Mouse (Mus musculus) MEL (cell line): Measurements from ENCODE around the gene Msmp. TPM values are rescaled to one million over a fixed set of nuclear protein-coding genes. Genes with fewer than 3 reads are reported as not detected.
A peak's percentile ranks its signal among the peaks of the same experiment; 100 is the strongest.
"Not testable (repeated sequence)": the region's sequence is repeated elsewhere in the genome, so short reads cannot be mapped to it uniquely, and the experiment has no call there.

Source experiments
- DNase-seq: peaks from one replicate; pipeline ENCODE4 v3.0.0; 2011; ENCODE audit warnings: low read depth, low spot score
- H3K27ac ChIP-seq: 2 replicates; pipeline ENCODE4 v1.5.1; 2012; ENCODE audit warnings: low read depth, mild to moderate bottlenecking, control low read depth, low read length, moderate library complexity; ENCODE audit not compliant: control insufficient read depth
- H3K27me3 ChIP-seq, 2 experiments: fragments of 150-350 bp in 1 of 2; sonication (generic) in 1 of 2; 2 replicates each; pipeline ENCODE4 v1.6.1; 2012; ENCODE audit warnings: low read length in 2 of 2, mild to moderate bottlenecking in 2 of 2, improper control_type of control experiment in 1 of 2, moderate library complexity in 1 of 2; ENCODE audit not compliant: insufficient read depth in 2 of 2, control insufficient read depth in 1 of 2
- H3K36me3 ChIP-seq, 2 experiments: 2 replicates each; pipeline ENCODE4 v1.6.1; 2012 to 2014; ENCODE audit warnings: low read length in 2 of 2, improper control_type of control experiment in 1 of 2, inconsistent platforms in 1 of 2, mild to moderate bottlenecking in 1 of 2; ENCODE audit not compliant: insufficient read depth in 2 of 2, control insufficient read depth in 1 of 2
- H3K4me1 ChIP-seq, 2 experiments: fragments of 150-350 bp in 1 of 2; sonication (generic) in 1 of 2; 2 replicates each; pipeline ENCODE4 v1.6.1; 2012; ENCODE audit warnings: low read length in 2 of 2, improper control_type of control experiment in 1 of 2, mild to moderate bottlenecking in 1 of 2; ENCODE audit not compliant: insufficient read depth in 2 of 2, control insufficient read depth in 1 of 2
- H3K4me3 ChIP-seq, 2 experiments: fragments of 150-350 bp in 1 of 2; sonication (generic) in 1 of 2; 2 replicates each; pipeline ENCODE4 v1.5.1; 2012; ENCODE audit warnings: low read depth in 2 of 2, low read length in 2 of 2, mild to moderate bottlenecking in 2 of 2, moderate library complexity in 2 of 2, control low read depth in 1 of 2, improper control_type of control experiment in 1 of 2; ENCODE audit not compliant: control insufficient read depth in 1 of 2, insufficient read depth in 1 of 2
- H3K79me2 ChIP-seq: 2 replicates; pipeline ENCODE4 v1.6.1; 2012; ENCODE audit warnings: mild to moderate bottlenecking, low read length, moderate library complexity; ENCODE audit not compliant: control insufficient read depth, poor library complexity, insufficient read depth
- H3K9ac ChIP-seq: 2 replicates; pipeline ENCODE4 v1.6.1; 2012; ENCODE audit warnings: low read depth, mild to moderate bottlenecking, control low read depth, low read length, moderate library complexity; ENCODE audit not compliant: control insufficient read depth, poor library complexity, severe bottlenecking
- H3K9me3 ChIP-seq: fragments of 150-350 bp; sonication (generic); replicated peaks from 2 replicates; pipeline ENCODE4 v1.6.1; 2012; ENCODE audit warnings: mild to moderate bottlenecking, low read length, improper control_type of control experiment, moderate library complexity; ENCODE audit not compliant: insufficient read depth
- CHD2 ChIP-seq: IDR thresholded peaks from 2 replicates; pipeline ENCODE4 v1.6.1; 2011; ENCODE audit warnings: low read length, improper control_type of control experiment
- CTCF ChIP-seq, 3 experiments: IDR thresholded peaks in 2 of 3; conservative IDR thresholded peaks in 1 of 3; 2 replicates each; pipeline ENCODE4 v1.5.1; 2011 to 2012; ENCODE audit warnings: low read length in 3 of 3, low read depth in 2 of 3, mild to moderate bottlenecking in 2 of 3, improper control_type of control experiment in 1 of 3, inconsistent platforms in 1 of 3, mixed read lengths in 1 of 3, moderate library complexity in 1 of 3; ENCODE audit not compliant: control insufficient read depth in 1 of 3, insufficient read depth in 1 of 3, poor library complexity in 1 of 3, severe bottlenecking in 1 of 3
- ELF1 ChIP-seq: IDR thresholded peaks from 2 replicates; pipeline ENCODE4 v1.6.1; 2014; ENCODE audit warnings: low read depth, mild to moderate bottlenecking, inconsistent platforms, low read length, improper control_type of control experiment, moderate library complexity
- HCFC1 ChIP-seq: IDR thresholded peaks from 2 replicates; pipeline ENCODE4 v1.6.1; 2012; ENCODE audit warnings: low read depth, mild to moderate bottlenecking, inconsistent platforms, low read length, improper control_type of control experiment, moderate library complexity
- JUND ChIP-seq: IDR thresholded peaks from 2 replicates; pipeline ENCODE4 v1.6.1; 2011; ENCODE audit warnings: low read depth, mild to moderate bottlenecking, improper control_type of control experiment, low read length
- MAFK ChIP-seq: IDR thresholded peaks from 2 replicates; pipeline ENCODE4 v1.6.1; 2011; ENCODE audit warnings: low read depth, mild to moderate bottlenecking, low read length, improper control_type of control experiment, borderline replicate concordance
- MAX ChIP-seq: IDR thresholded peaks from 2 replicates; pipeline ENCODE4 v1.6.1; 2011; ENCODE audit warnings: low read length, improper control_type of control experiment
- MEF2A ChIP-seq: IDR thresholded peaks from 2 replicates; pipeline ENCODE4 v1.6.1; 2014; ENCODE audit warnings: low read depth, mild to moderate bottlenecking, inconsistent platforms, low read length, improper control_type of control experiment; ENCODE audit not compliant: poor library complexity, insufficient replicate concordance, severe bottlenecking; ENCODE audit errors: extremely low read depth
- MYB ChIP-seq: IDR thresholded peaks from 2 replicates; pipeline ENCODE4 v1.6.1; 2011; ENCODE audit warnings: mild to moderate bottlenecking, low read depth, low read length, improper control_type of control experiment
- MYC ChIP-seq: IDR thresholded peaks from 2 replicates; pipeline ENCODE4 v1.6.1; 2011; ENCODE audit warnings: low read depth, mild to moderate bottlenecking, low read length, improper control_type of control experiment, moderate library complexity
- NELFE ChIP-seq: IDR thresholded peaks from 2 replicates; pipeline ENCODE4 v1.6.1; 2011; ENCODE audit warnings: low read depth, low read length, improper control_type of control experiment
- POLR2AphosphoS5 ChIP-seq: IDR thresholded peaks from 2 replicates; pipeline ENCODE4 v1.6.1; 2012; ENCODE audit warnings: low read depth, borderline replicate concordance, mild to moderate bottlenecking, inconsistent platforms, low read length, moderate library complexity, mixed read lengths
- SIN3A ChIP-seq: IDR thresholded peaks from 2 replicates; pipeline ENCODE4 v1.6.1; 2012; ENCODE audit warnings: low read length, improper control_type of control experiment, inconsistent platforms
- TAL1 ChIP-seq: IDR thresholded peaks from 2 replicates; pipeline ENCODE4 v1.6.1; 2012; ENCODE audit warnings: mild to moderate bottlenecking, inconsistent platforms, low read length, moderate library complexity, mixed read lengths
- USF1 ChIP-seq: IDR thresholded peaks from 2 replicates; pipeline ENCODE4 v1.6.1; 2014; ENCODE audit warnings: low read depth, mild to moderate bottlenecking, inconsistent platforms, low read length, improper control_type of control experiment, moderate library complexity
- ZC3H11A ChIP-seq: IDR thresholded peaks from 2 replicates; pipeline ENCODE4 v1.6.1; 2012; ENCODE audit warnings: low read depth, mild to moderate bottlenecking, inconsistent platforms, low read length, improper control_type of control experiment
- ZKSCAN1 ChIP-seq: IDR thresholded peaks from 2 replicates; pipeline ENCODE4 v1.6.1; 2012; ENCODE audit warnings: low read depth, mild to moderate bottlenecking, inconsistent platforms, low read length, improper control_type of control experiment, moderate library complexity
- ZMIZ1 ChIP-seq: IDR thresholded peaks from 2 replicates; pipeline ENCODE4 v1.6.1; 2012; ENCODE audit warnings: low read depth, mild to moderate bottlenecking, inconsistent platforms, low read length, improper control_type of control experiment, moderate library complexity
- ZNF384 ChIP-seq: IDR thresholded peaks from 2 replicates; pipeline ENCODE4 v1.6.1; 2012; ENCODE audit warnings: low read depth, mild to moderate bottlenecking, inconsistent platforms, low read length, improper control_type of control experiment
- polyA plus RNA-seq, 2 experiments: library from polyadenylated mRNA; stranded (reverse) in 1 of 2; unstranded in 1 of 2; fragments of >175 nt in 1 of 2; fragments of >200 nt in 1 of 2; gene quantifications; 2 replicates each; pipeline versions ENCODE4 v1.2.1 to v1.2.4; 2012; ENCODE audit warnings: low replicate concordance in 2 of 2, low read depth in 1 of 2; ENCODE audit not compliant: insufficient read length in 2 of 2, insufficient read depth in 1 of 2, missing spikeins in 1 of 2
- total RNA-seq: library from RNA; depleted of rRNA; stranded (reverse); fragments of 300-350 nt; gene quantifications from 2 replicates; pipeline ENCODE4 v1.2.3, GENCODE M21; 2012

The Msmp gene
- total and polyA plus RNA-seq, 3 experiments: 0.73 to 2.5 TPM; not detected in 1

DNA sequence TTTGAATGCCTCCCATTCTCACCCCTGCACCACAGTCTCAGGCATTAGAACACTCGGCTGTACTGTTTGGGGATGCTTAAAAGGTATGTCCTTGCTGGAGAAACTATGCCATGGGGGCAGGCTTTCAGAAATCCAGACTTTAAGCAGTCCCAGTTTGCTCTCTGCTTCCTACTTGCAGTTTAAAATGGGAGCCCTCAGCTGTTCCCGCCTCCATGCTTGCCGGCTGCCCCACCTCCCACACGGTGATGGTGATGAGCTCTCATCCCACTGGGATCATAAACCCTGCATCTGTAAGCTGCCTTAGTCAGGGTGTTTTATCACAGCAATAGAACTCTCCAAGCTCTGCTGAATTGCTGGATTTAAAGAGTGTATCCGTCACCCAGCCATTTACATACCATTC lies 31.9 kb downstream of the Msmp start:
- DNase-seq: no peak
- no peak overlapping the region for H3K27ac ChIP-seq
- no peaks in the 10 kb centered on the region for H3K27me3 ChIP-seq
- H3K4me1 ChIP-seq: peaks cover 0 to 11% of the 10 kb centered on the region in 2 experiments; a peak in 2 of 4 replicates
- TF ChIP-seq ZMIZ1: no peak
- TF ChIP-seq ELF1: no peak
- no peak for TF ChIP-seq HCFC1
- no peak for TF ChIP-seq NELFE
- no peak for TF ChIP-seq CTCF (IDR thresholded peaks at IDR 0.05 in 2 of 3, conservative IDR thresholded peaks at IDR 0.05 in 1 of 3; ENCODE audit: control insufficient read depth in 1 of 3, insufficient read depth in 1 of 3, low read depth in 2 of 3, low read length in 3 of 3, poor library complexity in 1 of 3, severe bottlenecking in 1 of 3)
- no peak for TF ChIP-seq MAFK
- TF ChIP-seq CHD2: no peak
- TF ChIP-seq MYC: no peak
- no peak for TF ChIP-seq JUND
- TF ChIP-seq ZKSCAN1: no peak
- TF ChIP-seq SIN3A: no peak
- TF ChIP-seq ZC3H11A: no peak
- TF ChIP-seq MYB: no peak
- no peak for TF ChIP-seq USF1
- TF ChIP-seq TAL1: no peak
- TF ChIP-seq MAX: no peak
- TF ChIP-seq POLR2AphosphoS5: no peak
- no peak for TF ChIP-seq MEF2A
- H3K4me3 ChIP-seq: no peak overlapping the region
- no peaks in the 10 kb centered on the region for H3K9me3 ChIP-seq
- peaks cover 9 to 37% of the 10 kb centered on the region in 2 experiments for H3K36me3 ChIP-seq
- H3K9ac ChIP-seq: no peak overlapping the region
- H3K79me2 ChIP-seq: peaks cover 7% of the 10 kb centered on the region; the same call in 1 of the 2 replicates

- H3K27me3 ChIP-seq, H3K4me1 ChIP-seq, H3K27ac ChIP-seq, DNase-seq, H3K9me3 ChIP-seq, H3K9ac ChIP-seq: not testable (repeated sequence)
- H3K36me3 ChIP-seq: peaks cover 6 to 37% of the 10 kb centered on the region in 2 experiments; a peak in 3 of 4 replicates
- TF ChIP-seq CTCF (IDR thresholded peaks at IDR 0.05 in 2 of 3, conservative IDR thresholded peaks at IDR 0.05 in 1 of 3; ENCODE audit: control insufficient read depth in 1 of 3, insufficient read depth in 1 of 3, low read depth in 2 of 3, low read length in 3 of 3, poor library complexity in 1 of 3, severe bottlenecking in 1 of 3): peak in 1 of 3 experiments; percentile 10; a peak in 1 of 6 replicates
- TF ChIP-seq ZNF384: peak; percentile 42; the same call in 1 of the 2 replicates
- TF ChIP-seq, all 39 proteins: peak for 2; not testable (repeated sequence) for 37
- H3K4me3 ChIP-seq, H3K79me2 ChIP-seq: not testable (repeated sequence)
Observed at GRCm38 (mm10) chr4:43551854-43552253, 32.4 kb downstream of the Msmp start.
